Mouse (Mus musculus) embryo, embryonic 10 days (tissue): ENCODE results near the gene Nav3.

Source experiments
- DNase-seq: peaks from one replicate; pipeline ENCODE4 v3.0.0-alpha.2; 2015; ENCODE audit warnings: low spot score

Gene Nav3

DNA sequence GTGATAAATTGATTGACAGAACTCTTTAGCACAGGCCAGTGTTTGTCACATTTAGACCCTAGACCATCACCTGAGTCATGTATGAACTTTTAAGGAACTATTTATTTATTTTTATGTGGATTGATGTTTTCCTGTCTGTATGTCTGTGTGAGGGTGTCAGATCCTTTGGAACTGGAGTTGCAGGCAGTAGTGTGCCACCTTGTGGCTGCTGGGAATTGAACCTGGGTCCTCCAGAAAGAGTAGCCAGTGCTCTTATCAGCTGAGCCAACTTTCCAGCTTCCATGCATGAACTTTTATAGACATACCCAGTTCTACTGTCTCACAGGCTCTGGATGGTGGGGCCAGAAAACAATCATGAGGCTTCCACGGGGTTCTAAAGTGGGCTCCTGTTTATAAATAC lies 536.5 kb downstream of the Nav3 start:
- DNase-seq, result peak; percentile 27

DNA sequence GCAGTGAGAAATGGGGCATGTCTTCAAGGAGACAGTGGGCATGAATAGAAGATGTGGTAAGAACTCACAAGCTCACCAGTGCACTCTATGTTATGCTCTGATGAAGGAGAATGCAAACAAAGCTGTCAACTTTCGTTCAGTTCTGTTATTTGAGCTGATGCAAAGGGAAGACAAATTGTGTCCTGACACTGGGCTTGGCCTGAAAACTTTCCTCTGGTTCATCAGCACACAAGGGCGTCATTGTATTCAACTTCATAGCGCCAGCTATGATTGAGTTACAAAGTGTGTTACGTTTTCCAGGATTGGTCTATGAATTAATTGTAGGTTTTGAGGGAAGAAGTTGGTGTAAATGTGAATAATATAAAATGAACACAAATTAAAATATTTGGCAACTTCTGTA lies 548.8 kb downstream of the Nav3 start:
- peak; percentile 46 for DNase-seq

GRCm38 (mm10) chr10:109906413-109906785 lies 549.6 kb downstream of the Nav3 start:
- no peak for DNase-seq

DNA sequence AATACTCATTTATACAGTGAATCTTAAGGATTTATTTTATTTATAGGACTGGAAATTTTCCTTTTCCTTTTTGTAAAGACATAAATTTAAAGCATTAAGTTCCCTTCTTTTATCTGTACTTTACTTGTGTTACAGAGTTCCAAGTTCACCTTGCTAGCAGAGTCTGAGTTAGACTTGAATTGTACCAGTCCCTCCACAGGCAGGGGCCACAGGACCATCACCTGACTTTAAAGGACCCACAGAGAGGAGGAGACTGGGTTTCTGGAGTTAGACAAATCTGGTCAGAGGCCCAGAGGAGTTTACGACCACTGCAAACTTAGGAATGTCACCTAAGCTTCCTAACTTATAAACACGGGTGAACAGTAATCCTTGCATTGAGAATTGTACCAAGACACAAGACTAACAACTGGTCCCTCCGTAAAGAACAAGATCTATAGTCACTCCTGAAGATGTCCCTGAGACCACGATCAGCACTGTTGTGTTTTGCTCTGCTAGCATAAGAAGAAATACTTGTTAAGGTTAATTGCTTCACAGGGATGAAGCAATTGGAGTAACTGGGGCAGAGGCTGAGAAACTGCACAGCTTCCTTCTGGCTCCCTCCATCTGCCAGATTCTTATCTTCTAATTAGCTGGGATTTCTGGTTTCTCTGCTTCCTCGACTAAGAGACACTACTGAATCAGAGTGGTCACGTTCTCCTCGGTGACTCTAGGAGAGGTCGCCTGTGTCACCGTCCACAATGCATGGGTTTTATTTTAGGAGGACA lies 550.2 kb downstream of the Nav3 start:
- no peak for DNase-seq

- DNase-seq, result no peak
These were observed 551.2 kb downstream of the Nav3 start for GRCm38 (mm10) chr10:109904841-109905240.

- DNase-seq, result no peak
These were observed 552.1 kb downstream of the Nav3 start for GRCm38 (mm10) chr10:109903701-109904555.

DNA sequence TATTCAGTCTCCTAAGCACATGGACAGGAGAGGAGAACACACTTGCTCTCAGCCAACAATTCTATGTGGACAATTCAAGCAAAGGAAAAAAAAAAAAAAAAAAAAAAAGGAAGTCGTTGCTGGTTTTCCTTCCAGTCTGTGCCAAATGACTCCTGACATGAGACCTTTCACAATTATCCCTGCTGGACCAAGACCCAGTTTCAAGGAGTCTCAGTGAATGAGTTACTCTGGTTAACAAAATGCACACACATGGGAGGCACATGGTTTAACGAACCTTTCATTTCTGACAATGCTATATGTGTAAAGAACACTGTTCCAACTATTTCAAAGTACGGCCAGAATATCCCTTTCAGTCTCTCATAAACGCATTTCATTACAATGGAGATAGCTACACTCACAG lies 552.8 kb downstream of the Nav3 start:
- no peak for DNase-seq

GRCm38 (mm10) chr10:109889171-109889475 lies 566.9 kb downstream of the Nav3 start:
- DNase-seq, result no peak

DNA sequence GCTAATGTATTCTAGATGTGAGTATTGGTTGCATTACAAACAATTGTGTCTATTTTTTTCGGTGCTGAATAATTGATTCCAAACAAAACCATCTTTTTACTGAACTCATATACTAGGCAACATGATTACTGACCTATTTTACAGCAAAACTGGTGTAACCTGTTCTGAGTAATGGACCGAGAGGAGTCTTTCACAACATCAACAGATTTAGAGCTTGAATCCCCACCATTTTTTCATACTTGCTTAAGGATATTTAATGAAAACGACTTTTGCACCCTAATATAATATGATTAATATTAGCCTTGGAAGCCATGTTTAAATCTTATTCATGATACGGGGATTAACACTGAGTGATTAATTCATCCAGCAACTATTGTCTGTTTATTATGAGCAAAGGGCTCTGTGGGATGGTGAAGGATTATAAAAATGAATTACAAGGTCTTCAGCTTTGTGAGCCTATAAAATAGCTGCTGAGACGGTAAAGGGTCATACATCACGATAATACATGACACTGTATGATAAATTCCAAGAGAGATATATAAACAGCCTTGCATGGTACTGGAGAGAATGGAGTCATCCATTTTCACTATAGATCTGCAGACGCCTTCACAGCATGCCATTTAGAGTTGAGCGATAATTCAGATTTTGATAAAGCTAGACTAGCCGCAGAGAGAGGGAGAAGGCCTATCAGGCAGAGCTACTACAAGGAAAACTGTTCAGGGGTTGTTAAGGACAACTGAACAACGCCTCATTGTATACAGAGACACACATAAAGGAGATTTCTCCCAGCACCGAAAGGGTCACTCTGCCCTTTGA lies 567.4 kb downstream of the Nav3 start:
- DNase-seq, result no peak

DNA sequence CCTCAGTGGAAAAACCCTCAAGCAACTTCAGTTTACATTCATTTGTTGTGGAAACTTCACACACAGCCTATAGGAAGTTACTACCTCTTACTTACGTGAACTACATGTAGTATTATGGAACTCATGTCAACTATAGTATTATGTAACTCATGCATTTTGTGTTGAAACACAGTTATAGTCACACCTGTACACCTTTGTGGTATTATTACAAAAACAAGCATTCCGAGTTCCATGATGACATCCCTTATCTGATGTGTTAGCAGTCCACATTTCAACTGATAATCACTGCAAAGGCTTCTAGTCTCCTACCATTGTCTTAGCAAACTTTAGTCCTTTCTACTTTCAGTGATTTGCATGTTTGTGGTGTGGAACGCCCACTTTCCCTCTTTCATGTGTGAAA lies 568.8 kb downstream of the Nav3 start:
- no peak for DNase-seq

DNA sequence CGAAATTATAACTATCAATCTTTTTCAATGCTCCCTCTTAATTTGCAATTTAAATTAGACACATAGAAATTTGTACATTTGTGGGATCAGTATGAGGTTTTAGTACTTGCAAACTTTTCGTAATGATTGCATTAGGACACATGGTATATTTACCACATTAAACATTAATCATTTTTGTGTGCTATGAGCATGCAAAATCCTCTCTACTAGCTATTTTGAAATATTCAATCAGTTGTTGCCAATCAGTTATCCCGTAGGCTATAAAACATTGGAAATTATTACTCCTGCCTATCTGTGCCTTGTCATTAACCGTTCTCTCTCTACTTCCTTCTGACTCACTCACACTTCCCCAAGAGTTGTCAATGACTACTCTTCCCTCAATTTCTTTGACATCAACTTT lies 579.9 kb downstream of the Nav3 start:
- no peak for DNase-seq

DNA sequence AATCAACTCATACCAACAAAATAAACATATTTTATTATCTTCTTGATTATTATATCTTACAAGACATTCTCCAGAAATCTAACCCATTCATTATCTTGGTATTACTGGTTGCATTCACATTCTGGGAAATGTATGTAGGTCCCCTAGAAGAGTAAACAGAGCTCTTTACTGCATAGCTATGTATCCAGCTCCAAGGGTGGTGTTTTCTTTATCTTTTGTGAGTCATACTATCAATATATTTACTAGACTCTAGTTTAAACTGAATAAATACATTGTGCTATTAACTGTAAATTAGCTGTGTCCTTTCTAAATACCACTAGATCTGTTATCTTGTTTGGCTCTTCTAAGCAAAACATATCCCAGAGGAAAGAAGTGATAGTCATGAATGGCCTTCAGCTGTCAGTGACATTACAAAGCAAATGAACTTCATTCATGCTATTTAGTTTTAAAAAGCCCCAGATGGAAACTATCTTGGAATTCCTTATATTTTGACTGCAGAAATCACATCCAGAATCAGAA lies 580.6 kb downstream of the Nav3 start:
- DNase-seq, result no peak

DNA sequence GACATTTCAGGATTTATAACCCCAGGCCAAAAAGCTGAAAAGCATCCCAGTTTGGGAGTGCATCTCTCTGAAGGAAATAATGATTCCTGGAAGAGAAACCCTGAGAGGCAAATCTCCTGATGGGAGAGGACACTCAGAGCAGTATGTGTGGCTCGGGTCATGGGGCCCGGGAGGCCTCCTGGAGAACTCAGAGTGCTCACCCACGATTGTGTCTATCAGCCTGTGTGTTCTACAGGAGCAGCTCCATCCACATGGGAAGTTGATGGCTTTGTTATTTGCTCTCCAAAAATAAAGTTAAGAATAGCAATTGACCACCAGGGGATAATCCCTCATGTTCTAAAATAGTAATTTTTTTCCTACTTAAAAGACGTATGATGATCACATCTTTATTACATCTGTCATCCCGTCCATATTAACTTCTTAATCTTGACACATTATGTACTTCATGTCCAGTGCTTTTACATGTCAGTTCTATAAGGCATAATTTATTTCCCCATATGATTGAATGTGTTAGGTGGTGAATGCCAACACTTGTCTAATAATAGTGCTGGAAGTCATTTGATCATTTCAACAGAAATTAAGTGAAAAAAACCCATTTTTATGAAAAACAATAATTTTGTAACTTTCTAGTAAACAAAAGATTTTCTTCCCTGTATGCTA lies 581.2 kb downstream of the Nav3 start:
- no peak for DNase-seq

DNA sequence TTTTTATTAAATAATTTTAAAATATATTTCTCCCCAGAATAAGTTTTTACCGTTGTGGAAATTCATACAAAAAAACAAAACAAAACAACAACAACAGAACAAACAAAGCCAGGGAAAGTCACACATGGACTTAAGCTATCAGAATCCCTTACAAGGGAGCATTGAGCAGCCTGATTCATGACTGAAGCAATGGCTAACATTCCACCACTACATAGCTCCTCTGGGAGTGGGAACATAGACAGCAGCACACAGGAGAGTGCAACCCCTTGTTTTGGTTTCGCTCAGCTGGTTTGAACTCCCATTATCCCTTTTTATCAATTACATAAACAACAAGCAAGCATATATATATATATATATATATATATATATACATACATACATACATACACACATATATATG lies 589.9 kb downstream of the Nav3 start:
- no peak for DNase-seq

GRCm38 (mm10) chr10:109865391-109865790 lies 590.6 kb downstream of the Nav3 start:
- no peak for DNase-seq

DNA sequence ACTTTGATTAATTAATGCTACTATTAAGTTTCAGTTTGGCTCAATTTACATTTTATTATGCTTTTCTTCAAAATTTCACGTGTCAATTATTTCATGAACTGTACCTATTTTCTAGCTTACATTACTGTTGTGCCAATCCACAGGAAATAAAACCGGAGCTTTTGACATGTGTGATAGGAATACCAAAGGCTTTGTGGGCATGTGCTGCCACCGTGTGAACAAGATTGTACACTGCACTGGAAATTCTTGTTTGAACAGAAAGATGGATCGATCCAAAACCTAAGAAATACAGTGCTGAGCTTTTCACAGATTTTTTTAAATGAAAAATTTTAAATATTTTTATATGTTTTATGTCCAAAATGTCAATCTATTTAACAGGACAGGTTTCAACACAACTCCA lies 591.3 kb downstream of the Nav3 start:
- peak; percentile 64 for DNase-seq

DNA sequence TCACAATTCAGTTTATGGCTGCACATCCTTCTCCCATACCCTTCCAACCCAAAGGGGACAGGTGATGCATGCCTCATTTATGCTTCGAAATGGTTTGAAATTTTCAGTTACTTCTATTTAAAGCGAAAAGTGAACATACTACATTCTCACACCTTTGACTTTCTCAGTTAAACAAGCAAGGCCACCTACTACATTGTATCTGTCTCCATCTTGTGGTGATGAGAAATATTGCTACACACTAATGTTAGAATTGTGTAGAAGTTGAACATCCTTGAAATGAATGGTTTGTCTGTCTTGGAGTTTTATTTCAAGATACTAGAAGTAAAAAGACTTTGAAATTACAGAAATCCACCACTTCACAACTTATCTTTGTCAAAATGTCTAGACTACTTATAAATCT lies 594.7 kb downstream of the Nav3 start:
- DNase-seq, result peak; percentile 71

GRCm38 (mm10) chr10:109858568-109858967 lies 597.4 kb downstream of the Nav3 start:
- DNase-seq, result no peak

DNA sequence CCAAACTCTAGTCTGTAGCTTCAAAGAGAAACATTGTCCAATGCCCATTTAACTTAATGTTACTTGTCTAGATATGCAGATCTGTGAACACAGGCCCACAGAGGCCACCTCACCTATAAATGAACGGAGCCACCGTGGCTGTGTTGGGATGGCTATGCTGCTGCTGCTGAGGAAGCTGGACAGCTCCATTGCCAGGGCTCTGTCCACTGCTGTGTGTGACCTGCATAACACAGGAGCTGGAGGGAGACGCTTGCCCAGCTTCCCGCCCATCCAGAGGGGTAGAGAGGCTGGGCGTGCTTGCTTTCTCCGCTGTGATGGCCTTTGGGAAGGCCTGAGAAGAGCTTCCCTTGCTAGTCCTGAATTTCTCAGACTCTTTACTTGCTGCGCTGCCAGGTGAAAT lies 603.6 kb downstream of the Nav3 start:
- DNase-seq, result peak; percentile 60

DNA sequence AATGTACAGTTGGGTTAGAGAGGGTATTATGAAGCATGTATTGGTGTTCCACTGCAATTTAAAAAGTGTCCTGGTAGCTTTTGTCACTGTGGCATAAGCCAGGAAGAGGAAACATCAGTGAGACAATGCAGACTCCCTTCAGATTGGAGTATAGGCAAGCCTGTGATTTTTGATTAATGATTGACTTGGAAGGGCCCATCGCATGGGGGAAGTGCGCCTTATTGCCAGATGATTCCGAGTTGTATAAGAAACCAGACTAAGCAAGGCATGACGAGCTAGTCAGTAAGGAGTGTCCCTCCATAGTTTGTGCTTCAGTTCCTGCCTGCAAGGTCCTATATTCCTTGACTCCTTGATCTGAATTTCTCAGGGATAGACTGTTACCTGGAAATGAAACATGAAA lies 608.4 kb downstream of the Nav3 start:
- DNase-seq, result no peak

GRCm38 (mm10) chr10:109843661-109844060 lies 612.3 kb downstream of the Nav3 start:
- DNase-seq, result no peak

DNA sequence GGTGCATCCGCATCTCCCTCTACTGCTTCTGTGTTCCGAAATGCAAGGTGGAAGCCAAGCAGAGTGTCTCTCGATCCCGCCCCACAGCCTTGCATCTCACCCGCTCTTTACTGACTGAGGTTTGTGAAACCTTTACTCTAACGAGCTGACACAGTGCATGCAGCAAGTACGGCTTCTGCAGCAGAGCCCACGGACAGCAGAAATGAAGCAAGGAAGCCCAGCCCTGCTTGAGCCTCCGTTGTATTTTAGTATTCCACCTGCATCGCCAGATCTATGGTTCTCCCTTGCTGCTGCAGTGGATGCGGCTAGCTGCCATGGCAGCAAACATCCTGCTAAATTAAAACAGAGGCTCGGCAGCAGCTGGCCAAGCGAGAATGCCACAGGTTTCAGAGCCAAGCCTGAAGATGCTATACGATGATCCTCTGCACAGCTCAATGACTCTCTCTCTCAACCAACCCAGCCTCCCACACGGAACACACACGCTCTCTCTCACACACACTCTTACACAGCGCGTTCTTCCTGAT lies 623.2 kb downstream of the Nav3 start:
- DNase-seq, result peak; percentile 32
